In genomic region chr2:50106879-50107278, GRCm38 (mm10) we compare ENCODE assay signal across 23 mouse cellular contexts. TPM values are rescaled to one million over a fixed set of nuclear protein-coding genes. Genes with fewer than 3 reads are reported as not detected.
"Had no signal": no experiment of that assay in that cellular context is flagged by ENCODE, and none has a peak within 500 bp of the region (broad histone marks: within the 10 kb centered on the region; RNA-seq: fewer than 3 reads in every experiment).

No protein-coding gene starts in this region.

- H3K36me3 ChIP-seq: limb, embryonic 10.5 days; limb, embryonic 13.5 days; liver, embryonic 12.5 days; liver, embryonic 15.5 days; lung, embryonic 15.5 days; midbrain, embryonic 15.5 days; neural tube, embryonic 13.5 days had no signal

- H3K27me3 ChIP-seq: limb, embryonic 13.5 days; liver, embryonic 12.5 days; liver, embryonic 15.5 days; lung, embryonic 15.5 days; midbrain, embryonic 15.5 days; neural tube, embryonic 13.5 days had no signal

- H3K4me3 ChIP-seq: layer of hippocampus, adult 2 months; limb, embryonic 10.5 days; limb, embryonic 13.5 days; liver, embryonic 12.5 days; liver, embryonic 15.5 days; lung, embryonic 15.5 days; midbrain, embryonic 15.5 days; neural tube, embryonic 13.5 days had no signal

- H3K4me2 ChIP-seq: limb, embryonic 13.5 days; liver, embryonic 12.5 days; liver, embryonic 15.5 days; lung, embryonic 15.5 days; midbrain, embryonic 11.5 days; midbrain, embryonic 15.5 days; neural tube, embryonic 13.5 days had no signal

- DNase-seq: kidney, postnatal 25 days; layer of hippocampus, adult 9-11 months; liver; lung, adult 18-20 months; lung, postnatal 14 days; lung, postnatal 4 days; retina, postnatal 1 day; right cerebral cortex, postnatal 25 days; spleen, adult 18-20 months; thymus, adult 18-20 months; thymus, postnatal 36 days had no signal

RNA-seq across cellular contexts. Expression of gene Lypd6, which starts 40.6 kb away (rescaled TPM):
- total RNA-seq: megakaryocyte progenitor cell, adult 5-6 weeks; megakaryocyte-erythroid progenitor cell, adult 5-6 weeks; neutrophil, adult 5-6 weeks had no signal
